Mouse (Mus musculus): ENCODE data around the gene D2hgdh.

The D2hgdh gene

DNA sequence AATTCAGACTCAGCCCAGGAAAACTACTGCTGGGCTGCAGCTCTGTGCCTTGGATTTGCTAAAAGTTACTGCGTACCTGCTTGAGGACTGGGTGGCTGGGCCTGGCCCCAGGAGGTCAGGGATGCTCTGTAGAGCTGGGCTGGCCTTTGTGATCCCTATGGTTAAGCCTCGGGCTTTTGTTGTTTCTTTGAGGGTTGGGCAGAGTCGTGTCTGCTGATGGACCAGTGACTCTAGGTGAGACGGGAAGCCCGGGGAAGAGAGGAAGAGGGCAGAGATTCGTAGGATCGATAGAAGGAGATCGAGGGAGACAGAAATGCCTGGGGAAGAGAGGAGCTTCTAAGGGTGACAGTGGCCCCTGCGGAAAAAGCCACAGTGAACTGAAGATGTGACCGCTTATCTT lies at the start of gene D2hgdh:
TSS of gene D2hgdh (plus strand) at position 301 of the 400 bp plus-strand sequence.
- no peak for DNase-seq (ENCODE audit: low read depth, low spot score)

DNA sequence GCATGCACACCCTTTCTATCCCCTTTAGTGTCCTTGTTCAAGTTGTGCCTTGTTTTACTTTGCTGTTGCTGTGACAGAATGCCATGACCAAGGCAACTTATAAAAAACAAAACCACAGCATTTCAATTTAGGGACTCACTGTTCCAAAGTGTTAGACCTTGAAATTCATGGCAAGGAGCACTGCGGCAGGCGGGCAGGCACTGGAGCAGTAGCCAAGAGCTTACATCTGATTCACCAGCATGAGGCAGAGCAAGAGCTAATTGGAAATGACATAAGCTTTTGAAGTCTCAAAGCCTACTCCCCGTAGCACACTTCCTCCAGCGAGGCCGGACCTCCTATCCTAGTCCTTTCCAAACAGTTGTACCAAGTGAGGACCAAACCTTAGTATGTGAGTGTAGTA lies 48.0 kb upstream of the D2hgdh start:
- DNase-seq (ENCODE audit: low read depth, low spot score): no peak

DNA sequence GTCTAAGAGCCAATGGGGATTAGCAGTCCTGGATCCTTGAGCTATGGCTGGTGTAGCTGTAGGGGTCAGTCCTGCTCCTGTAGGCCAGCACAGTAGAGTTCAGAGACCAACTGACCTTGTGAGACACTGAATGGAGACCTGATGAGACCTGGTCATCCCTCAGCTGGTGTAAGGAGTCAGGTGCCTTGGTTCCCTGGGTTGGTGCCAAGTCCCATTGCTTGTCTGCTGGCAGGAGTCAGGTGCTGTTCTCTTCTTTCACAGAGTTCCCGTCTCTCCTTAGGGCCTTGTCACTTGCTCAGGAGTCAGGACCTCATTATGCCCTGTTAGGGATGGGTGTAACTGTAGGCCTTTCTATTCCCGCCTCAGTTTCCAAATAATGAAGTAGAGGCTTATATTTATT lies 37.8 kb upstream of the D2hgdh start:
- no peak for DNase-seq (ENCODE audit: low read depth, low spot score)

DNA sequence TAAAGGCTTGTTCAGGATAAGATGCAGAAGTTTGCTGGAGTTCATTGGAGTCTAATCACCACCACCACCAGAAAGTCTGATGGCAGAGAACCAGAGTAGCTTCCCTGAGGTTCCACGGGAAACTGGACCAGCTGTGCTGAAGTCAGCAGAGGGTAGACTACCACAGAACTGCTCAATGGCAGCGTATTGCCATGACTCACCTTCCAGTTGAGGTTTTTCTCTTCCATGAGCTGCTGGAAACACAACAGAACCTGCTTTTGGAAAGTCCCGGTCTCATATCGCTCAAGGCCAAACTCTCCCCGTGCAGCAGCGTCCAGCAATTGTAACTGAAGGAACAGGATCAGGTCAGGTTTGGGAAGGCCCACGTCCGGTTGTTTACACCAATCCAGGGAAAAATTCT lies 30.2 kb upstream of the D2hgdh start:
- DNase-seq (ENCODE audit: low read depth, low spot score): no peak

DNA sequence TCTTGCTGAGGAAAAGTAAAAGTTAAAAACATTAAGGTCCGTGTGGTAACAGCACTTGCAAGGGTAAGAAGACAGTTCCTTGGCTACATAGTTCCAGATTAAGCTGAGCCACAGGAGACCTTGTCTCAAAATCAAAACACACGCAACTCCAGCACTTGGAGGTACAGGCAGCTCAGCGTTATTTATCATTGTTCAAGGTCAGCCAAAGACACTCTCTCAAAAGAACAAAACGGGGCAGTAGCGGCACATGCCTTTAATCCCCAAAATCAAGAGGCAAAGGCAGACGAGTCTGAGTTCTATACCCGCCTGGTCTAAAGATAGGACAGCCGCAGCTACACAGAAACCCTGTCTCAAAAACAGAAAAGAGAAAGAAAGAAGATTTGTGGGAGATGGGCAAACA lies 28.8 kb upstream of the D2hgdh start:
- DNase-seq (ENCODE audit: low read depth, low spot score): no peak

GRCm38 (mm10) chr1:93800670-93801503 lies 23.8 kb upstream of the D2hgdh start:
- DNase-seq (ENCODE audit: low read depth, low spot score): no peak

DNA sequence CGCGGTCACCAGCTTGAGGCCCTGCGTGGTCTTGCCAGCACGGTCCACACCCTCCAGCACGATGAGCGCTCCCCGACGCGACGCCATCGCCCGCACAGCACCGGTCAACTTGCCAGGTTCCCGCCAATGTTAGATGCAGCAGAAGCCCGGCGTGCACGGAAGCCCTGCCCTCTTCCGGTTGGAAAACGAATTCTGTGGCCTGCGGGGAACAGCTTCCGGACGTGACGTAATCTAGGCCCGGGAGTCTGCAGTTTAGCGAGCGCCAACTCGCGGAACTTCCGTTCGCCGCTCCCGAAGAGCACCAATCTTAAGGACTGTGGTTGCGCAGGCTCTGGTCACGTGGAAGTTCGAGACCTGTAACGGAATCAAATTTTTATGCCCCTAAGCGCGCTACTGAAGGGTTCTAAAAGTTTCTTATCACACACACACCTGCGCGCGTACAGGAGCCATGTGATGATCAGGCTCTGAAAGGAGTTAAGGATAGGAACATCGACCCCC lies 22.9 kb upstream of the D2hgdh start, which contains the start of gene Dtymk:
TSS of gene Dtymk (minus strand) at position 194 of the 498 bp plus-strand sequence.
- peak; percentile 89 for DNase-seq (ENCODE audit: low read depth, low spot score)

GRCm38 (mm10) chr1:93802771-93803170 lies 21.9 kb upstream of the D2hgdh start:
- DNase-seq (ENCODE audit: low read depth, low spot score): no peak

- DNase-seq (ENCODE audit: low read depth, low spot score): peak; percentile 95
Observed at GRCm38 (mm10) chr1:93803556-93804507, 20.9 kb upstream of the D2hgdh start, which contains the start of gene Ing5. TSS of gene Ing5 (plus strand) at chr1:93803965.

DNA sequence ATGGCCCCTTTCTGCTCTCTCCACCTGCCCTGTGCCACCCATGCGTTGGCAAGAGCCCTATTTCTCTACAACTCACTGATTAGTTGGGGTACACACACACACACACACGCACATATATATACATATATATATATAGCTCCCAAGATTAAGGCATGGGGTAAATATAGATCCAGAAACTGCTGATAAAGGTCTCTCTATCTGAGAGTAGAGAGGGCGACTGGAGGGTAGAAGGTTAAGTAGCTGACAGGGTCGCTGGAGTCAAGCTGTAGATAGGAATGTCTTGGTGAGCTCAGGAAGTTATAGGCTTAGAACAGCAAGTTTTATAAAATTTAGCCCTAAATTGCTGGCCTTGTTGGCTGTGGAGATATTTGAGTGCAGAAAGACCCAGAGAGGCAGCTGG lies 19.9 kb upstream of the D2hgdh start:
- no peak for DNase-seq (ENCODE audit: low read depth, low spot score)

DNA sequence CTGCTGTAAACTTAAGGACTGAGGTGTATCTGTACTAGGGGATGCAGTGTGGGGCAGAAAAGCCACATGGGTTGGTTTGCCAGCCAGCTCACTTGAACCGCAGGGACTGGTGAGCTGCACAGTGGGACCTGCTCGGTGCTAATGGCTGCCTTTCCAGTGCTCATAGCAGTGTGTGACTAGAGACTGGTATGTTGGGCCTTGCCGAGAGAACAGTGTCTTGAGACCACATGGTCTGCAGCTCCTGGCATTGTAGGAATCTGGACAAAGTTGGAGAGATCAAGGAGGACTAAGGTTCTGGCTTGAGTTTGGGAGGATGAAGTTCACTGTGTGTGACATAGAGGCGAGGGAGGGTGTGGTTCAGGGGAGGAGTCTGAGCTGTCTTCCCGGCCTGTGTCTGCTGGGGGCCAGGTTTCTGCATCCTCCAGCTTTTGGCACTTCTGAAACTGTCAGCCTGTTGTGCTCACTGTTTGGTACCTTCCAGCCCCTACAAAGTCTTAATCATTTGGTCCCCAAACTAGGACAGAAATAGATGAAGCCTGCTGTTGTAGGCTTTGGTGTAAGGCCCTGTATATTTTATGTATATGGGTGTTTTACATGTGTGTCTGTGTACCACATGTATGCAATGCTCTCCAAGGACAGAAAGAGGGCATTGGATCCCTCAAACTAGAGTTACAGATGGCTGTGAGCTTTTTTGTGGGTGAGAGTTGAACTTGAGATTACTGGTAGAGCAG lies 19.3 kb upstream of the D2hgdh start:
- no peak for DNase-seq (ENCODE audit: low read depth, low spot score)

DNA sequence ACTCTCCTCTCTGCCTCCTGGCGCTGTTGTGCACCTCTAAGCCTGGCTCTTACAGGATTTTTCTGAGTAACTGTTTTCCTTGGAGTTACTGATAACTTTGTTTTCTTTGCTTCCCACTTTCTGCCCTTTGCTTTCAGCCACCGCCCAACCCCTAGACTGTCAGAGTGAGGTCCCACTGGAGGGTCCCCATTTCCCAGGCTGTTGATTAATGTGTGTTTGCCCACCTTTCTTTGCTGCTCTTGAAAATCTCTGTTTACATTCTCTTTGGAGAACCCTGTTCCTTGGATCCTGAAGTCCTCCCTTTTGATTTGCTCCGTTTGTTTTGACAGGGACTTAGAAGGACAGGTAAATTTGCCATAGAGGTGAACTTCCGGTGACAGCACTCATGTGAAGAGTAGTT lies 15.8 kb upstream of the D2hgdh start:
- DNase-seq (ENCODE audit: low read depth, low spot score): no peak

GRCm38 (mm10) chr1:93810011-93810410 lies 14.7 kb upstream of the D2hgdh start:
- DNase-seq (ENCODE audit: low read depth, low spot score): no peak

- DNase-seq (ENCODE audit: low read depth, low spot score): no peak
Observed at GRCm38 (mm10) chr1:93811495-93812039, 13.1 kb upstream of the D2hgdh start.

- DNase-seq (ENCODE audit: low read depth, low spot score): no peak
Observed at GRCm38 (mm10) chr1:93817823-93818532, 6.7 kb upstream of the D2hgdh start.

DNA sequence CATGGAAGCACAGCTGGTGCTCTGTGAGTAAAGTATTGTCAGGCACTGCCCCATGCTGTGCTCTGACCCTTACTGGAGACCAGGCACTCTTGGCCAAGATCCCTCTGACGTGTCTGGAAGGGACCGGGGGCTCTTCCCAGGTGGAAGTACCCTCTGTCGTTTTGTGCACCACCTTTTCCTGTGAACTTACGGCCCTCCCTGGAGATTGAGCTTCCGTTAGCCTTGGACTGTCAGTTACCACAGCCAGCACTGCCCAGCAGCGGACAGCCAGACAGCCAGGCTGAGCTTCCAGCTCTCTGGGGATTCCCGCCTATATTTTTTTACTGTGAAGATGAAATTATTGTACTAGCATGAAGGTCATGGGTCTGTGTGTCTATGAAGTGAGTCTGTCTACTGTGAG lies 6.0 kb upstream of the D2hgdh start:
- no peak for DNase-seq (ENCODE audit: low read depth, low spot score)

GRCm38 (mm10) chr1:93823796-93824495 lies 763 bp upstream of the D2hgdh start:
- DNase-seq (ENCODE audit: low read depth, low spot score): no peak

DNA sequence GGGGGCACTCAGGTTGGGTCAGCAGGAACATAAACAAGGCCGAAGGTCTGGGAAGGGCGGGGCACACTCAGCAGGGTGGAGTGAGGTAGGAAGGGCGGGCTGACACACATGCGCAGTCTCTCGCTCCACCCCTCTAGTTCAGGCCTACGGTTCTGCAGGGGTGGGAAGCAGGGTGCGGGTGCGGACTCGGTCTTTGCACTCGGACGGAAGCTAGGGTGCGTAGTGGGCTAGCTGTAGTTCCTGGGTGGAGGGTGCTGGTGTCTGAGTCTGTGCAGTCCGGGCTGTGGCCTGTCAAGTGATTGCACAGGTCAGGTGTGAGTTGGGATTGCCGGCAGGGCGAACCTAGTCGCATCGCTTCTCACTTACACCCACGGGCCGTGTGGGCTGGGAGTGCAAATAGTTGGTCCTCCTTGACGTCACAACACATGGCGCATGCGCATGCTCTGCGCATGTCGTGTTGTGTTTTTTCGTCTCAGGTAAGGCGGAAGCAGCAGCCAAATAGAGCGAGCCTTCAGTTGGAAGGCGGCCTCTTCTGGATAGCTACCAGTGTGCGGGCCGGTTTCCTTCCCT lies 481 bp downstream of the D2hgdh start:
- peak; percentile 90 for DNase-seq (ENCODE audit: low read depth, low spot score)

GRCm38 (mm10) chr1:93825771-93826539 lies 1.2 kb downstream of the D2hgdh start:
- DNase-seq (ENCODE audit: low read depth, low spot score): no peak

Data from retina, adult 2 months (tissue).